Mouse (Mus musculus) kidney, adult 2 months (tissue): ENCODE results near the gene Slc47a1. TPM values are rescaled to one million over a fixed set of nuclear protein-coding genes. Genes with fewer than 3 reads are reported as not detected.
A peak's percentile ranks its signal among the peaks of the same experiment; 100 is the strongest.

ENCODE experiments used
- DNase-seq: peaks from one replicate; pipeline ENCODE4 v3.0.0; 2021
- H3K27ac ChIP-seq: fragments of 200-500 bp; 2 replicates; pipeline ENCODE4 v1.5.1; 2012; ENCODE audit warnings: low read depth, low read length, control low read depth, inconsistent platforms; ENCODE audit not compliant: insufficient read depth
- H3K27me3 ChIP-seq: fragments of 200-500 bp; replicated peaks from 2 replicates; pipeline ENCODE4 v1.6.1; 2012; ENCODE audit warnings: mild to moderate bottlenecking, moderate library complexity, low read length, inconsistent platforms; ENCODE audit not compliant: control insufficient read depth, insufficient read depth
- H3K36me3 ChIP-seq: fragments of 200-500 bp; 2 replicates; pipeline ENCODE4 v1.6.1; 2012; ENCODE audit warnings: mild to moderate bottlenecking, moderate library complexity, low read length, inconsistent platforms; ENCODE audit not compliant: control insufficient read depth, insufficient read depth
- H3K4me1 ChIP-seq: fragments of 200-500 bp; 2 replicates; pipeline ENCODE4 v1.6.1; 2011; ENCODE audit warnings: low read length; ENCODE audit not compliant: control insufficient read depth, insufficient read depth
- H3K4me3 ChIP-seq: fragments of 200-500 bp; 2 replicates; pipeline ENCODE4 v1.5.1; 2011; ENCODE audit warnings: mild to moderate bottlenecking, low read depth, low read length, control low read depth; ENCODE audit not compliant: insufficient read depth
- CTCF ChIP-seq: fragments of 200-500 bp; conservative IDR thresholded peaks from 2 replicates; pipeline ENCODE4 v1.5.1; 2011; ENCODE audit warnings: low read depth, mild to moderate bottlenecking, control low read depth, low read length, moderate library complexity, mixed read lengths; ENCODE audit not compliant: insufficient read depth, insufficient read length
- POLR2A ChIP-seq: fragments of 200-500 bp; IDR thresholded peaks from one replicate; pipeline ENCODE4 v1.6.1; 2011; ENCODE audit warnings: low read depth, low read length, control low read depth
- WGBS: fragments of 180-500 bp; shearing (Covaris S2); methylation state at CpG from one replicate; pipeline ENCODE4 v1.1.7; 2018; 5-methylcytosine and 5-hydroxymethylcytosine counted together
- polyA plus RNA-seq: library from polyadenylated mRNA; depleted of rRNA; stranded (reverse); fragments of >200 nt; gene quantifications from 2 replicates; pipeline ENCODE4 v1.2.3, GENCODE M21; 2012

Slc47a1 gene
- polyA plus RNA-seq, 1 experiment, result 395 TPM

GRCm38 (mm10) chr11:61342505-61343420, 35.4 kb downstream of the Slc47a1 start, which contains the start of gene Slc47a2:
Gene Slc47a2 (minus strand): TSS chr11:61342860.
- WGBS, result 5% methylated on average over 60 of the region's 61 CpGs
- H3K36me3 ChIP-seq, result peaks cover 1% of the 10 kb centered on the region; the same call in 1 of the 2 replicates
- H3K4me3 ChIP-seq, result no peak within 1 kb of the TSS; the same call in 1 of the 2 replicates
- H3K27ac ChIP-seq, result no peak within 1 kb of the TSS
- H3K4me1 ChIP-seq, result no peaks in the 10 kb centered on the region; the same call in 1 of the 2 replicates
- H3K27me3 ChIP-seq, result no peaks in the 10 kb centered on the region
- peak; percentile 64 for DNase-seq
- TF ChIP-seq CTCF, result peak; percentile 34; the same call in 1 of the 2 replicates
- TF ChIP-seq POLR2A, result no peak

GRCm38 (mm10) chr11:61341971-61342370, 36.2 kb downstream of the Slc47a1 start:
- H3K4me1 ChIP-seq, result no peaks in the 10 kb centered on the region; the same call in 1 of the 2 replicates
- H3K4me3 ChIP-seq, result no peak overlapping the region
- no peak overlapping the region for H3K27ac ChIP-seq
- H3K27me3 ChIP-seq, result no peaks in the 10 kb centered on the region
- TF ChIP-seq CTCF (no peak), POLR2A (no peak)
- DNase-seq, result no peak
- peaks cover 1% of the 10 kb centered on the region; the same call in 1 of the 2 replicates for H3K36me3 ChIP-seq
- 12% methylated on average over 10 of the region's 10 CpGs for WGBS

- Histone ChIP-seq H3K4me1 (no peaks in the 10 kb centered on the region; the same call in 1 of the 2 replicates), H3K27ac (no peak overlapping the region), H3K36me3 (peaks cover 1% of the 10 kb centered on the region; the same call in 1 of the 2 replicates), H3K4me3 (no peak overlapping the region), H3K27me3 (no peaks in the 10 kb centered on the region)
- DNase-seq, result no peak
- 85% methylated on average over 4 of the region's 4 CpGs for WGBS
- no peak for TF ChIP-seq CTCF
- TF ChIP-seq POLR2A, result no peak
Measured at GRCm38 (mm10) chr11:61341233-61341632, 36.9 kb downstream of the Slc47a1 start.

- Histone ChIP-seq H3K27ac (no peak overlapping the region), H3K4me1 (no peaks in the 10 kb centered on the region; the same call in 1 of the 2 replicates), H3K36me3 (no peaks in the 10 kb centered on the region), H3K27me3 (no peaks in the 10 kb centered on the region), H3K4me3 (no peak overlapping the region)
- TF ChIP-seq CTCF, result no peak
- no peak for TF ChIP-seq POLR2A
- DNase-seq, result no peak
- 81% methylated on average over 4 of the region's 4 CpGs for WGBS
Measured at GRCm38 (mm10) chr11:61340374-61340773, 37.8 kb downstream of the Slc47a1 start.

GRCm38 (mm10) chr11:61337586-61337985, 40.6 kb downstream of the Slc47a1 start:
- Histone ChIP-seq H3K27ac (no peak overlapping the region), H3K27me3 (no peaks in the 10 kb centered on the region), H3K4me3 (no peak overlapping the region), H3K4me1 (no peaks in the 10 kb centered on the region; the same call in 1 of the 2 replicates), H3K36me3 (no peaks in the 10 kb centered on the region)
- TF ChIP-seq POLR2A, result no peak
- peak; percentile 61 for TF ChIP-seq CTCF
- 60% methylated on average over 10 of the region's 10 CpGs for WGBS
- no peak for DNase-seq

- Histone ChIP-seq H3K27me3 (no peaks in the 10 kb centered on the region), H3K4me3 (no peak overlapping the region), H3K36me3 (no peaks in the 10 kb centered on the region), H3K27ac (no peak overlapping the region), H3K4me1 (0 out of 2 replicates have a peak, but pooled peaks cover 4% of the 10 kb centered on the region)
- DNase-seq, result peak; percentile 18
- WGBS, result 53% methylated on average over 10 of the region's 10 CpGs
- no peak for TF ChIP-seq POLR2A
- TF ChIP-seq CTCF, result no peak
Measured at GRCm38 (mm10) chr11:61320904-61321687, 57.0 kb downstream of the Slc47a1 start.
